Mouse (Mus musculus) liver, embryonic 13.5 days (tissue): ENCODE measurements around the gene Olfr1163. TPM values are rescaled to one million over a fixed set of nuclear protein-coding genes. Genes with fewer than 3 reads are reported as not detected.
"Not testable (repeated sequence)": the region's sequence is repeated elsewhere in the genome, so short reads cannot be mapped to it uniquely, and the experiment has no call there.

Source experiments
- ATAC-seq: fragments of 200-750 bp; cut with Nextera tagmentation; 2 replicates; pipeline ENCODE4 v1.8.0; 2017; ENCODE audit warnings: low read depth, mild to moderate bottlenecking, moderate number of reproducible peaks, moderate library complexity
- DNase-seq: peaks from one replicate; pipeline ENCODE4 v3.0.0; 2022
- H3K27ac ChIP-seq: fragments of 300-500 bp; sonication (generic); 2 replicates; pipeline ENCODE4 v1.5.1; 2015; ENCODE audit warnings: moderate library complexity, mild to moderate bottlenecking, inconsistent platforms
- H3K27me3 ChIP-seq: fragments of 300-500 bp; sonication (generic); 2 replicates; pipeline ENCODE4 v1.6.1; 2015; ENCODE audit warnings: mild to moderate bottlenecking, inconsistent platforms
- H3K36me3 ChIP-seq: fragments of 300-500 bp; sonication (generic); 2 replicates; pipeline ENCODE4 v1.6.1; 2015; ENCODE audit warnings: mild to moderate bottlenecking, inconsistent platforms
- H3K4me1 ChIP-seq: fragments of 300-500 bp; sonication (generic); replicated peaks from 2 replicates; pipeline ENCODE4 v1.6.1; 2015; ENCODE audit warnings: inconsistent platforms
- H3K4me2 ChIP-seq: fragments of 300-500 bp; sonication (generic); 2 replicates; pipeline ENCODE4 v1.6.1; 2015; ENCODE audit warnings: inconsistent platforms, mild to moderate bottlenecking, moderate library complexity
- H3K4me3 ChIP-seq: fragments of 300-500 bp; sonication (generic); replicated peaks from 2 replicates; pipeline ENCODE4 v1.5.1; 2015; ENCODE audit warnings: mild to moderate bottlenecking, inconsistent platforms
- H3K9ac ChIP-seq: fragments of 300-500 bp; sonication (generic); 2 replicates; pipeline ENCODE4 v1.6.1; 2015; ENCODE audit warnings: mild to moderate bottlenecking, inconsistent platforms
- H3K9me3 ChIP-seq: fragments of 300-500 bp; sonication (generic); replicated peaks from 2 replicates; pipeline ENCODE4 v1.6.1; 2016; ENCODE audit warnings: inconsistent platforms
- WGBS: fragments of 180-500 bp; shearing (Covaris S2); methylation state at CpG from one replicate; pipeline ENCODE4 v1.1.7; 2015; ENCODE audit not compliant: insufficient replicate concordance; 5-methylcytosine and 5-hydroxymethylcytosine counted together
- polyA plus RNA-seq: library from polyadenylated mRNA; unstranded; fragments of >200 nt; fragmentation: Nextera tagmentation; extraction: Ambion mirVana; gene quantifications from 2 replicates; pipeline ENCODE4 v1.2.1, GENCODE M21; 2015

The Olfr1163 gene
- polyA plus RNA-seq: not detected in 2 replicates

DNA sequence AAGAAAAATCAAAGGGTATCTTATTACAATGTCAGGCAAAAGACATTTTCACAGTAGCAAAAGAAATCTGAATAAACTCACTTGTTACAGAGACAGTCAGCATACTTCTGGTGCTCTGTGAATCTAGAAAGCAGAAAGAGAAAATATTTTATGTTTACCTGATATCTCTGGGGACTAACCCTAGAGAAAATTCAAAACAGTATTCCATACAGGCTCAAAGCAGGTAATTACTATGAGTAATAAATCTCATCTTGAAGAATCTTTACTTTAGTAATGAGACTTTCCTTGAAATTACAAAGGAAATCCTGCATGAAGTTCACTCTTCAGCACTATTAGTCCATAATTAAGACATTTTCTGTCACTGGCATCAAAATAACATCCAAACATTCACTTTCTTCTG lies at the start of gene Olfr1163:
Gene Olfr1163, minus strand, starts transcription at position 101 of the 400 bp plus-strand sequence.
- Histone ChIP-seq H3K4me2 (no peak within 1 kb of the TSS), H3K9ac (no peak within 1 kb of the TSS), H3K27me3 (no peaks in the 10 kb centered on the region), H3K4me1 (no peaks in the 10 kb centered on the region), H3K36me3 (no peaks in the 10 kb centered on the region), H3K9me3 (no peaks in the 10 kb centered on the region), H3K27ac (no peak within 1 kb of the TSS), H3K4me3 (no peak within 1 kb of the TSS)
- ATAC-seq (no peak), DNase-seq (no peak)

DNA sequence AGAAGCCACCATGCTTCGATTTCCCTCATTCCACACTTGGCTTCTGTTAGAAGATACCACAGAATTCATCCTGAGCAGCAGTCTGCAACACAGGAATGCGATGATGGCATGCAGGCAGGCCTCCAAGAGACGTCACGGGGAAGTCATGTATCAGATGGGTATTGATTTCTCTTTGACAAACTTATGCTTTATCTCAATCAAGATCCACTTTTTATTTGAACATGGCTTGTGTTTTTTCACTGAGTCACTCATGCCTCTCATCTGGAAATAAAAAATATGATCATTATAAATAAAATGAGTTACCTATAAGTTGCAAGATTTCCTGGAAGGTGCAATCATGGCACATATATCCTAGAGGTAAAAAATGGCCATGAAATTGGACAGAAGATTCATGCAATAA lies 22.2 kb upstream of the Olfr1163 start, which contains the start of gene Olfr1164:
Gene Olfr1164, minus strand, starts transcription at position 101 of the 400 bp plus-strand sequence.
- H3K9ac ChIP-seq: no peak within 1 kb of the TSS
- WGBS: 62% methylated on average over 4 of the region's 4 CpGs
- H3K9me3 ChIP-seq: no peaks in the 10 kb centered on the region
- H3K4me3 ChIP-seq: no peak within 1 kb of the TSS
- no peak within 1 kb of the TSS for H3K4me2 ChIP-seq
- no peaks in the 10 kb centered on the region for H3K27me3 ChIP-seq
- no peaks in the 10 kb centered on the region for H3K36me3 ChIP-seq
- ATAC-seq: no peak
- no peak for DNase-seq
- H3K4me1 ChIP-seq: no peaks in the 10 kb centered on the region
- H3K27ac ChIP-seq: no peak within 1 kb of the TSS

GRCm38 (mm10) chr2:88063587-88063986 lies 8.0 kb downstream of the Olfr1163 start:
- no peak overlapping the region for H3K4me3 ChIP-seq
- no peaks in the 10 kb centered on the region for H3K36me3 ChIP-seq
- H3K4me2 ChIP-seq: no peak overlapping the region
- no peak overlapping the region for H3K9ac ChIP-seq
- H3K9me3 ChIP-seq: no peaks in the 10 kb centered on the region
- DNase-seq: no peak
- 67% methylated on average over 2 of the region's 2 CpGs for whole genome bisulfite sequencing
- H3K27ac ChIP-seq: no peak overlapping the region
- H3K27me3 ChIP-seq: no peaks in the 10 kb centered on the region
- no peaks in the 10 kb centered on the region for H3K4me1 ChIP-seq
- no peak for ATAC-seq

DNA sequence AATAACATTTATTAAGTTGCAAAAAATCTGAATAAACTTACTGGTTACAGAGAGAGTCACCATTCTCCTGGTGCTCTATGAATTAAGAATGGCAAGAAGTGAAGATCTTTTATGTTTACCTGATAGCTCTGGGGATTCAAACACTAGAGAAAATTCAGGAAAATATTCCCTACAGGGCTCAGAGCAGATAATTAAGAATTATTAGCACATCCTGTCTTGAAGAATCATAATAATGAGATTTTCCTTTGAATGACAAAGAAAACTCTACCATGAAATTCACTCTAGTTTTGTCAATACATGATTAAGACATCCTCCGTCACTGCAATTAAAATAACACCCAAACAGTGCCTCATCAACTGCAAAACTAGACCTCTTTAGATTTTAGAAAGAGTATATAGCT lies 20.6 kb downstream of the Olfr1163 start, which contains the start of gene Olfr1162:
Gene Olfr1162, minus strand, starts transcription at position 101 of the 400 bp plus-strand sequence.
- H3K27me3 ChIP-seq: no peaks in the 10 kb centered on the region
- no peak for ATAC-seq
- WGBS: 63% methylated on average over 1 of the region's 1 CpGs

DNA sequence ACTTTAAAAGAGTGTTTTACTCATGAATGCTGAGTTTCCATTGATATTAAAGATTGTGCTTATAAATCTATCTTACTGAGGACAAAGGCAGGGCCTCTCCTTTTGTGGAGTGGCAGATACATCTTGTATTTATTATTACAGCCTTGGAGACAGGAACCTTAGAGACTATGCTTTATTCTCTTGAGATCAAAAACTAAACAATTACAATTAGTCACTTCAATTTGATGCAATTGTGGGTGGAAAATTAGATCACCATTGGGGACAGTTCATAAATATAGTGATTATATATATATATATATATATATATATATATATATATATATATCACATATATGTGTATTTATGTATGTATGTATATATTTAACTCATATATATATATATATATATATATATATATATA lies 34.0 kb downstream of the Olfr1163 start, which contains the start of gene Olfr73:
Gene Olfr73, minus strand, starts transcription at position 101 of the 400 bp plus-strand sequence.
- H3K9me3 ChIP-seq: no peaks in the 10 kb centered on the region
- no peak for DNase-seq

More for the DNA sequence above, 20.6 kb downstream of the Olfr1163 start, which contains the start of gene Olfr1162:
- Histone ChIP-seq H3K9ac (no peak within 1 kb of the TSS), H3K9me3 (no peaks in the 10 kb centered on the region), H3K36me3 (no peaks in the 10 kb centered on the region), H3K4me2 (no peak within 1 kb of the TSS), H3K4me3 (no peak within 1 kb of the TSS), H3K27ac (no peak within 1 kb of the TSS), H3K4me1 (no peaks in the 10 kb centered on the region)
- DNase-seq: no peak

GRCm38 (mm10) chr2:88022474-88022873 lies 49.2 kb downstream of the Olfr1163 start, which contains the start of gene Olfr1161:
TSS of gene Olfr1161 (plus strand) at chr2:88022774.
- H3K4me2 ChIP-seq, DNase-seq, ATAC-seq, H3K4me3 ChIP-seq, H3K36me3 ChIP-seq, H3K9me3 ChIP-seq, H3K9ac ChIP-seq, H3K4me1 ChIP-seq, H3K27ac ChIP-seq, H3K27me3 ChIP-seq: not testable (repeated sequence)
- 54% methylated on average over 1 of the region's 1 CpGs for WGBS

More for the DNA sequence above, 34.0 kb downstream of the Olfr1163 start, which contains the start of gene Olfr73:
- Histone ChIP-seq H3K4me3 (no peak within 1 kb of the TSS), H3K4me2 (no peak within 1 kb of the TSS), H3K27me3 (no peaks in the 10 kb centered on the region), H3K4me1 (no peaks in the 10 kb centered on the region), H3K27ac (no peak within 1 kb of the TSS), H3K36me3 (no peaks in the 10 kb centered on the region), H3K9ac (no peak within 1 kb of the TSS)
- no peak for ATAC-seq

Other genes with a start within 250 kb of the Olfr1163 start
- gene Olfr1148, start 241.3 kb downstream of the Olfr1163 start, polyA plus RNA-seq: not detected in 2 replicates
- not detected in 2 replicates for gene Olfr1150-ps1, start 227.8 kb downstream of the Olfr1163 start, polyA plus RNA-seq
- not detected in 2 replicates for gene Olfr1151, start 216.0 kb downstream of the Olfr1163 start, polyA plus RNA-seq
- not detected in 2 replicates for gene Olfr1152, start 205.3 kb downstream of the Olfr1163 start, polyA plus RNA-seq
- not detected in 2 replicates for gene Olfr1153, start 176.9 kb downstream of the Olfr1163 start, polyA plus RNA-seq
- not detected in 2 replicates for gene Olfr1154, start 166.7 kb downstream of the Olfr1163 start, polyA plus RNA-seq
- not detected in 2 replicates for gene Olfr1155, start 126.7 kb downstream of the Olfr1163 start, polyA plus RNA-seq
- gene Olfr1156, start 118.7 kb downstream of the Olfr1163 start, polyA plus RNA-seq: not detected in 2 replicates
- not detected in 2 replicates for gene Olfr1157, start 103.5 kb downstream of the Olfr1163 start, polyA plus RNA-seq
- not detected in 2 replicates for gene Olfr74, start 97.2 kb downstream of the Olfr1163 start, polyA plus RNA-seq
- not detected in 2 replicates for gene Olfr1158, start 81.7 kb downstream of the Olfr1163 start, polyA plus RNA-seq
- not detected in 2 replicates for gene Olfr1160, start 63.6 kb downstream of the Olfr1163 start, polyA plus RNA-seq
- gene Olfr1161, start 49.1 kb downstream of the Olfr1163 start, polyA plus RNA-seq: not detected in 2 replicates
- gene Olfr73, start 34.1 kb downstream of the Olfr1163 start, polyA plus RNA-seq: not detected in 2 replicates
- not detected in 2 replicates for gene Olfr1162, start 20.7 kb downstream of the Olfr1163 start, polyA plus RNA-seq
- not detected in 2 replicates for gene Olfr1164, start 22.1 kb upstream of the Olfr1163 start, polyA plus RNA-seq
- gene Olfr1166, start 56.4 kb upstream of the Olfr1163 start, polyA plus RNA-seq: not detected in 2 replicates
- gene Olfr1167, start 83.4 kb upstream of the Olfr1163 start, polyA plus RNA-seq: not detected in 2 replicates
- not detected in 2 replicates for gene Olfr1168, start 110.0 kb upstream of the Olfr1163 start, polyA plus RNA-seq
- gene Olfr1170, start 156.5 kb upstream of the Olfr1163 start, polyA plus RNA-seq: not detected in 2 replicates
- gene Olfr1173, start 208.0 kb upstream of the Olfr1163 start, polyA plus RNA-seq: not detected in 2 replicates
- gene Olfr1174-ps, start 243.3 kb upstream of the Olfr1163 start, polyA plus RNA-seq: not detected in 2 replicates